Mouse (Mus musculus): ENCODE data around the gene Hspa13.

Hspa13 gene

GRCm38 (mm10) chr16:75766388-75767249 is at the start of gene Hspa13:
TSS of gene Hspa13 (minus strand) at chr16:75767104.
- DNase-seq (ENCODE audit: low read depth, low spot score) = peak; percentile 92

DNA sequence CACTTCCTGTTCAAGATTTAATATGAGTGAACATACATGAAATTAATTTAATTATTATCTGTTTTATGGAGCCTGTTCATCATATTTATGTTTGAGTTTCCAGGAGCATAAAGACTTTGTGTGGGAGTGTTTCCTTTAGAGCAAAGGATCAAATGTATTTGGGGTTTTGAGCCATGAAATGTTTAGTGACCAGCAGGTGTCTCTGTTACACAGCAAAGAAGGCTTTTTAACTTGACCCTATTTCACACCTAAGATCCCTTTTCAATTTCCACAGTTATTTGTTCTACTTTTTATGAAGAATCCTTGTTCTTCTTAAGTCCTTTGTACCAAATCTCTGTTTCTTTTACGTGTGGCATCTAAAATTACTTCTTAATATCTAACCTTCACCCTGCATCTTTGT is 12.4 kb upstream of the Hspa13 start:
- no peak for DNase-seq (ENCODE audit: low read depth, low spot score)

DNA sequence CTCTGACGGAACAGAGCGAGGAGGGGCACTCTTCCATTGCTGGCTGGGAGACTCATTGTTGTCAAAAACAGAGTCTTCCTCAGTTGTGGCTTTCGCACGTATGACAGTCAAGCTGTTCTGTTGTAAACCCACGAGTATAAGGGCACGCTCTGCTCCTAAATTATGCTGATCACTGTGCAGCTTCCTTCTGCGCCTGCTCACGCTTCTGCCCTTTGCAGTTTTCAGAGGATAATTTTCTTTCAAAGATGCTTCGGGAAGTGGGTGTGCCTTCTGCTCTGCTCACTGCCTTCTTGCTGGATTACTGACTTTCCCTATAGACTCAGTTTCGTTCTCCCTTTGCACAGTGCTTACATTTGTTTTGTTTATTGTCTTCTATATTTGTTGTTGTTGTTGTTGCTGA is 6.3 kb upstream of the Hspa13 start:
- no peak for DNase-seq (ENCODE audit: low read depth, low spot score)

DNA sequence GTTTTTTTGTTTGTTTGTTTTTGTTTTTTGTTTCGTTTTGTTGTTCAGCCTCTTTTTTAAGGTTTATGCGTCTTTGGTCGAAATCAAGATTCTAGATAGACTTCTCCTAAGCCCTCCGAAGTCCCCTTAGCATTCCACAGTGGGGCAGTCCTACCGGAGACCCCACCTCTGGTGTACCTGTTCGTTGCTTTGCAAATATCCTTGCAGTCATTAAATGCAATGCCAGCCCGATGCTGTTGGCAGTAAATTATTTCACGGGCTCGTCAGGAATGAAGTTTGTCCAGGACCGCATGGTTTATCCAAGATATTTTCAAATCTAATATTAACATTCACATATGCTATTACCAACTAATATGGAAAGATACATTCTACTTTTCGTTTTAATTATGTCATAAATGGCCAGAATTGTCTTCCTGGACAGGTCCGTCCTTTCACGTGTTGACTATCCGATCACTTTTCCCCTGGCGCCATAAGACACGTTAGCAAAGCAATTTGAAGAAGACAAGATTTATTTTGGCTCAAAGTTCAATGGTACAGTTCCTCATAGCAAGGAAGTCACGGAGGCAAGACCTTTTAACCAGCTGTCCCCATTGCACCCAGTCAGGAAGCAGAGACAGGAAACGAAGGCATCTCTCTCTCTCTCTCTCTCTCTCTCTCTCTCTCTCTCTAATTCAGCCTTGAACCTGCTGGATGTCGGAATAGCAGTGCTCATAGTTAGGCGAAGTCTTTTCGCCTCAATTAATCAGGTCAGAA is 522 bp upstream of the Hspa13 start:
- no peak for DNase-seq (ENCODE audit: low read depth, low spot score)

DNA sequence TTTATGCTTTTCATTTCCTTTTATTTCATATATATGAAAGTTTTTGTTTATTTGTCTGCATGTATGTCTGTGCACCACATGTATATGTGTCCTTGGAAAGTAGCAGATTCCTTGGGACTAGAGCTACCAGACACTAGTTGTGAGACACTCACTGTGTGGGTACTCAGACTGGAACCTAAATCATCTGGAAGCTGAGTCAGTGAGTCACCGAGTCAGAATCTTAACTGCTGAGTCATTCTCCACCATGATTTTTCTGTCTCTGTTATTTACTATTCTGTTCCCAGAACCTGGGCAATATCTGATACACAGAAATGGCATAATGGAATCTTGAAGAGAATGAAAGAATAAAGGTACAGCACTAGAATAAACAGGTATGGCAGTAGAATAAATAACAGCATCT is 14.0 kb downstream of the Hspa13 start:
- no peak for DNase-seq (ENCODE audit: low read depth, low spot score)

DNA sequence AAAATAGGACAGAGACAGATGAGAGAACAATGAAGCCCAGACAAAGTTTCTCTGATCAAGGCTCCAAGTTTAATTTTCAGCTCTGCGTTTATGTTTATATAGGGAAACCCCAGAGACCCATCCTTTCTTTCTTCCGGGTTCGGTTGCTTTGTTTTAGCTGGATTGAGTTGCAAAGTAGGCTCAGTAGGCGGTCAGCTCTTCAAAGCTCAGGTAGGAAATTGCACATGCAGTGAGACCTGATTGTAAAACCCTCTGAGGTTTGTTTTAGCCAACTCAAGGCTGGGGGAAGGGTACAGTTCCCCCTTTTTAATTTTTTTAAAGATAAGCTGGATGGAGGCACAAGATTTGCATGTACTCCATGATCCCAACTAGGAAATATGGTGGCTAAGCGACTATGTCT is 16.8 kb downstream of the Hspa13 start:
- DNase-seq (ENCODE audit: low read depth, low spot score) = no peak

- DNase-seq (ENCODE audit: low read depth, low spot score) = no peak
Observed at GRCm38 (mm10) chr16:75748926-75749325, 18.0 kb downstream of the Hspa13 start.

DNA sequence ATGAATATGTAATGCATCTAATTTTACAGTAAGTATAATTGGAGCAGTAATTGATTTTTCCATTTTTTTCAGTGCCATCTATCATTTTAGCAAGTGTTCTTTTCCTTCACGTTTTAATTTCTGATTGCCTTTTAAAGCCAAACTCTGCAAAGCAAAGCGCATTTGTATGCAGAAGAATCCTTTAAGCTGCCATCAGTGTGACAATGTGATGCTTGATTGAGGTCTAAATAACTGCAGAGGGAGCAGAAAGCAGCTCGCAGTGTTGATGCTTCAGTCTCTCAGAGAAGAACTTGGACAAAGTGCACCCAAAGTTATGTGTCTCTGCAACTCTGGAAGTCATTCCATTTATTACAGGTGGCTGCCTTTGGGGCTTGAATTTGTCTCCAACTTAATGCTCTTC is 22.9 kb downstream of the Hspa13 start:
- DNase-seq (ENCODE audit: low read depth, low spot score) = no peak

DNA sequence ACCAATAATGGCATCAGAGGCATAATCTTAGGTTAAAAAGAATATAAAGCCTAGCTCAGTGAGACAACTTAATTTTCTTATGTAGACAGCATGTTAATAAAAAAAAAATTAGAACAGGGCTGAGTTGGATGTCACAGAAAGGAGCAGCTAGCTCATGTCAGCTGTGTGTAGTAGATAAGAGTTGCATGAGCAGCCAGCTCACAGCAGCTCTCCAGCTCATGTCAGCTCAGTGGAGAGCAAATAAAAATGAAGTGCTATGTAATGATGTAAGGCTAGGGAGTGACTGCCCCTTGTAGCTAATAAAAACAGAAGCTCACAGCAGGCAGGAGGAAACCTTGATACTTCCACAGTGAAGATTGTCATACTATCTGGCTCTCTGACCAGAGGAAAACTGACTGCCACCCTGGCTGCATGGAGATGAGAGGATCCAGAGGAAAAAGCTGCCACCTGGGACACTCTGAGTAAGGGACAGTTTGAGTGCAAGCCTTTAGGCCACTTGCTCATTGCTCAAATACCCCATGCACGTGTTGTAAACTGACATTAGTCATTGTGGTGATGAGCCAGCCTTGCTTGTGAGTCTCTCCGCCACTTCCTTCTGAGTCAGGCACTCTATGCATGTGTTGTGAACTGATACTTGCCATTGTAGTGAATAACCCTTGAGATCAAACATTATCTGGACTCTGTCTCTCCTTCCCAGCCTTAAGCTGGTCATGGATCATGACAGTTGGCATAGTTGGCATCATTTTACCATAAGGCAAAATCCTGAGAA is 49.3 kb downstream of the Hspa13 start:
- no peak for DNase-seq (ENCODE audit: low read depth, low spot score)

DNA sequence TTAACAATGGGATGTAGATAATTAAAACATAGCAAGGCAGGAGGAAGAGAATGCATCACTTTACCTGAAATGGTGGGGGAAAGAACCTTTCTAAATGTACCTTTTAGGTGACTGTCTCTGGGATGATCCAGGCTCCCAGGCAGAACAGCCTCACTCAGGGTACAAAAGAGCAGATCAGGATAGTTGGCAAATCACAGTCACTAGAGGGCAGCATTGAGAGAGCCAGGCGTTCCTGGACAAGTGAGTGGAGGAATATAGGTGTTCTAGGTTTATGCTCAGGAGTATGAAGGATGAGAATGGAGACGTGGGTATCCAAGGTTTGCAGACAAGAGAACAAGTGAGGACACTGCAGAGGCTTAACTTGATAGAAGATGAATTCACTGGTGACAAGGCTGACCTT is 70.7 kb downstream of the Hspa13 start:
- no peak for DNase-seq (ENCODE audit: low read depth, low spot score)
